Mouse (Mus musculus): ENCODE data around the gene Clip2. TPM values are rescaled to one million over a fixed set of nuclear protein-coding genes. Genes with fewer than 3 reads are reported as not detected.

Clip2 gene
- polyA plus RNA-seq, 1 experiment from 2014 or later, result 6.8 TPM

GRCm38 (mm10) chr5:134576517-134577220 lies 24.4 kb upstream of the Clip2 start:
- 77% methylated on average over 14 of the region's 14 CpGs for WGBS
- Histone ChIP-seq H3K4me3 (no peak overlapping the region), H3K36me3 (replicated peaks) (no peaks in the 10 kb centered on the region), H3K9me3 (no peaks in the 10 kb centered on the region), H3K4me1 (peaks cover 16% of the 10 kb centered on the region), H3K27me3 (replicated peaks; ENCODE audit: low read depth, poor library complexity, severe bottlenecking) (peaks cover 5% of the 10 kb centered on the region), H3K27ac (replicated peaks) (no peak overlapping the region)
- no peak for DNase-seq (ENCODE audit: low spot score)

GRCm38 (mm10) chr5:134575833-134576232 lies 23.6 kb upstream of the Clip2 start:
- DNase-seq (ENCODE audit: low spot score), result no peak
- WGBS, result 95% methylated on average over 5 of the region's 5 CpGs

GRCm38 (mm10) chr5:134572508-134573214 lies 20.4 kb upstream of the Clip2 start:
- WGBS, result 39% methylated on average over 10 of the region's 10 CpGs

More at GRCm38 (mm10) chr5:134575833-134576232, 23.6 kb upstream of the Clip2 start:
- no peaks in the 10 kb centered on the region for H3K9me3 ChIP-seq
- peaks cover 5% of the 10 kb centered on the region for H3K27me3 ChIP-seq (replicated peaks; ENCODE audit: low read depth, poor library complexity, severe bottlenecking)
- peaks cover 18% of the 10 kb centered on the region for H3K4me1 ChIP-seq
- H3K4me3 ChIP-seq, result no peak overlapping the region
- H3K27ac ChIP-seq (replicated peaks), result no peak overlapping the region
- no peaks in the 10 kb centered on the region for H3K36me3 ChIP-seq (replicated peaks)

GRCm38 (mm10) chr5:134571730-134572507 lies 19.7 kb upstream of the Clip2 start:
- Histone ChIP-seq H3K9me3 (no peaks in the 10 kb centered on the region), H3K4me1 (peaks cover 37% of the 10 kb centered on the region), H3K36me3 (replicated peaks) (no peaks in the 10 kb centered on the region), H3K27me3 (replicated peaks; ENCODE audit: low read depth, poor library complexity, severe bottlenecking) (peaks cover 5% of the 10 kb centered on the region), H3K4me3 (peak overlapping the region; percentile 62), H3K27ac (replicated peaks) (peak overlapping the region; percentile 78)
- DNase-seq (ENCODE audit: low spot score), result peak; percentile 74
- 2% methylated on average over 23 of the region's 23 CpGs for WGBS

More at GRCm38 (mm10) chr5:134572508-134573214, 20.4 kb upstream of the Clip2 start:
- Histone ChIP-seq H3K36me3 (replicated peaks) (no peaks in the 10 kb centered on the region), H3K4me1 (peaks cover 37% of the 10 kb centered on the region), H3K27me3 (replicated peaks; ENCODE audit: low read depth, poor library complexity, severe bottlenecking) (peaks cover 5% of the 10 kb centered on the region), H3K9me3 (no peaks in the 10 kb centered on the region), H3K27ac (replicated peaks) (peak overlapping the region; percentile 78), H3K4me3 (peak overlapping the region; percentile 62)
- DNase-seq (ENCODE audit: low spot score), result peak; percentile 26

GRCm38 (mm10) chr5:134568964-134569491 lies 16.8 kb upstream of the Clip2 start:
- Histone ChIP-seq H3K27ac (replicated peaks) (peak overlapping the region; percentile 27), H3K27me3 (replicated peaks; ENCODE audit: low read depth, poor library complexity, severe bottlenecking) (peaks cover 5% of the 10 kb centered on the region), H3K4me3 (no peak overlapping the region), H3K9me3 (no peaks in the 10 kb centered on the region), H3K36me3 (replicated peaks) (no peaks in the 10 kb centered on the region), H3K4me1 (peaks cover 35% of the 10 kb centered on the region)
- no peak for DNase-seq (ENCODE audit: low spot score)
- 55% methylated on average over 8 of the region's 8 CpGs for WGBS

- H3K27me3 ChIP-seq (replicated peaks; ENCODE audit: low read depth, poor library complexity, severe bottlenecking), result peaks cover 5% of the 10 kb centered on the region
- no peak for DNase-seq (ENCODE audit: low spot score)
- H3K9me3 ChIP-seq, result no peaks in the 10 kb centered on the region
- WGBS, result 72% methylated on average over 3 of the region's 3 CpGs
- no peaks in the 10 kb centered on the region for H3K36me3 ChIP-seq (replicated peaks)
- H3K4me3 ChIP-seq, result no peak overlapping the region
- H3K27ac ChIP-seq (replicated peaks), result peak overlapping the region; percentile 27; the same call in 1 of the 2 replicates
- H3K4me1 ChIP-seq, result peaks cover 35% of the 10 kb centered on the region
Measured at GRCm38 (mm10) chr5:134568030-134568429, 15.8 kb upstream of the Clip2 start.

GRCm38 (mm10) chr5:134567445-134567844 lies 15.2 kb upstream of the Clip2 start:
- Histone ChIP-seq H3K4me3 (no peak overlapping the region), H3K9me3 (no peaks in the 10 kb centered on the region), H3K4me1 (peaks cover 29% of the 10 kb centered on the region), H3K27me3 (replicated peaks; ENCODE audit: low read depth, poor library complexity, severe bottlenecking) (peaks cover under 1% of the 10 kb centered on the region; the same call in 1 of the 2 replicates), H3K36me3 (replicated peaks) (no peaks in the 10 kb centered on the region), H3K27ac (replicated peaks) (no peak overlapping the region)
- 86% methylated on average over 4 of the region's 4 CpGs for WGBS
- no peak for DNase-seq (ENCODE audit: low spot score)

GRCm38 (mm10) chr5:134565696-134566095 lies 13.5 kb upstream of the Clip2 start:
- Histone ChIP-seq H3K4me1 (peaks cover 19% of the 10 kb centered on the region), H3K27me3 (replicated peaks; ENCODE audit: low read depth, poor library complexity, severe bottlenecking) (no peaks in the 10 kb centered on the region), H3K9me3 (no peaks in the 10 kb centered on the region), H3K36me3 (replicated peaks) (no peaks in the 10 kb centered on the region), H3K4me3 (no peak overlapping the region), H3K27ac (replicated peaks) (no peak overlapping the region)
- 90% methylated on average over 6 of the region's 6 CpGs for WGBS
- DNase-seq (ENCODE audit: low spot score), result no peak

- WGBS, result 95% methylated on average over 2 of the region's 2 CpGs
Measured at GRCm38 (mm10) chr5:134564272-134564671, 12.0 kb upstream of the Clip2 start.

GRCm38 (mm10) chr5:134560450-134561171 lies 8.4 kb upstream of the Clip2 start:
- H3K4me3 ChIP-seq, result no peak overlapping the region
- no peak for DNase-seq (ENCODE audit: low spot score)
- 79% methylated on average over 16 of the region's 16 CpGs for WGBS
- no peaks in the 10 kb centered on the region for H3K9me3 ChIP-seq
- H3K36me3 ChIP-seq (replicated peaks), result no peaks in the 10 kb centered on the region
- H3K27ac ChIP-seq (replicated peaks), result no peak overlapping the region
- no peaks in the 10 kb centered on the region for H3K27me3 ChIP-seq (replicated peaks; ENCODE audit: low read depth, poor library complexity, severe bottlenecking)
- H3K4me1 ChIP-seq, result peaks cover 8% of the 10 kb centered on the region

More at GRCm38 (mm10) chr5:134564272-134564671, 12.0 kb upstream of the Clip2 start:
- Histone ChIP-seq H3K27ac (replicated peaks) (no peak overlapping the region), H3K4me3 (no peak overlapping the region), H3K36me3 (replicated peaks) (no peaks in the 10 kb centered on the region), H3K9me3 (no peaks in the 10 kb centered on the region), H3K4me1 (peaks cover 16% of the 10 kb centered on the region), H3K27me3 (replicated peaks; ENCODE audit: low read depth, poor library complexity, severe bottlenecking) (no peaks in the 10 kb centered on the region)
- DNase-seq (ENCODE audit: low spot score), result no peak

- DNase-seq (ENCODE audit: low spot score), result no peak
Measured at GRCm38 (mm10) chr5:134560071-134560449, 7.8 kb upstream of the Clip2 start, which contains the start of gene Syna. Gene Syna, minus strand, starts transcription at chr5:134560171.

More at GRCm38 (mm10) chr5:134560071-134560449, 7.8 kb upstream of the Clip2 start, which contains the start of gene Syna:
- H3K36me3 ChIP-seq (replicated peaks), result no peaks in the 10 kb centered on the region
- no peaks in the 10 kb centered on the region for H3K9me3 ChIP-seq
- 93% methylated on average over 7 of the region's 7 CpGs for WGBS
- no peak within 1 kb of the TSS for H3K4me3 ChIP-seq
- H3K27ac ChIP-seq (replicated peaks), result no peak within 1 kb of the TSS
- peaks cover 13% of the 10 kb centered on the region for H3K4me1 ChIP-seq
- no peaks in the 10 kb centered on the region for H3K27me3 ChIP-seq (replicated peaks; ENCODE audit: low read depth, poor library complexity, severe bottlenecking)

Measured in embryonic facial prominence, embryonic 10.5 days (tissue).